15 mouse cellular contexts compared by ENCODE assay signal in the genomic region with DNA sequence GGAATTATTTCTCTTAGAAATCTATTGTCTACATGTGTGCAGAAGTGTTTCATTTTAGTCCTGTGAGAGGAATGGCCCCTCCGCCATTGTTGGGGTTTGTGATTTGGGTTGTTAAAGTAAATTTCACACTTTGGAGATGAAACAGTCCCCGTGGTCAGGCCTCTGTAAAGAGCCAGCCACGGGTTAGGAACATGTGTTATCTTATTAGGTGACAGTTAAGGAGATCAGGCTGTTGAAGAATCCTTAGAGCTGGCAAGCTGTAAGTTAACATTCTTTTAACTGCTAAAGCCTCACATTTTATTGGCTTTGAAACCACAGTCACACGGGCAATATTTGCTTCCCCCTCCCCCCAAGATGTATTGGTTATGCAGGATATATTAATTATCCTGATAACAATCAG.
"Had no signal": no experiment of that assay in that cellular context is flagged by ENCODE, and none has a peak within 500 bp of the region (broad histone marks: within the 10 kb centered on the region; RNA-seq: fewer than 3 reads in every experiment).

No protein-coding gene starts in this region.

- H3K4me2 ChIP-seq: neural tube, embryonic 15.5 days; stomach, embryonic 15.5 days had no signal

- H3K27me3 ChIP-seq: neural tube, embryonic 15.5 days; stomach, embryonic 15.5 days had no signal

- H3K9me3 ChIP-seq: neural tube, embryonic 15.5 days; stomach, embryonic 15.5 days had no signal

- DNase-seq: retina, postnatal 1 day; right cerebral cortex, adult 18-20 months; right cerebral cortex, postnatal 14 days; right cerebral cortex, postnatal 25 days; right cerebral cortex, postnatal 4 days; spleen, adult 18-20 months; thymus, adult 18-20 months; thymus, adult 2 months; thymus, postnatal 14 days; thymus, postnatal 25 days; thymus, postnatal 36 days; thymus, postnatal 4 days had no signal

- H3K36me3 ChIP-seq: neural tube, embryonic 15.5 days; stomach, embryonic 15.5 days had no signal

- H3K4me3 ChIP-seq: neural tube, embryonic 15.5 days; stomach, embryonic 15.5 days had no signal

- H3K27ac ChIP-seq: neural tube, embryonic 15.5 days; stomach, embryonic 15.5 days; stomach, postnatal 0 days had no signal

- H3K9ac ChIP-seq: neural tube, embryonic 15.5 days; stomach, embryonic 15.5 days had no signal
